In the genomic region with DNA sequence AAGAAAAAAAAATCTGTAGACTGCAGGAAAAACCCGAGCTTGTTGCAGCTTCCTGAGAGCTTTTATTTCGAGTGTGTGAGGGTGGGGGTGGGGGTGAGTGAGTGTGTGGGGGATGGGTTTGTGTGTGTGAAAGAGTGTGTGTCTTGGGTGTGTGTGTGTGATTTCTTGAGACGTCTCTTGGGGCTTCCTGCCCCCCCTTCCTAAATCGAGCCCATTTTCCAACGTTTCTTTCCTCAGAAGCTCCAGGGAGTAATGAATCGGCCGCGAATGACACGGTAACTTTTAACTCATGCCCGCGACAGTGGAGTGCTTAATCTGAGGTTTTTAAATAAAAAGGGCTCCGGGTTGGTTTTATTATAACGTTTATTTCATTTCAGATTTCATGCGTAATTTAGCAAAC, we compare ENCODE assay signal across 9 mouse cellular contexts. TPM values are rescaled to one million over a fixed set of nuclear protein-coding genes. Genes with fewer than 3 reads are reported as not detected.
DNase-seq lines count a peak whose midpoint lies in the region; ATAC-seq and TF ChIP-seq lines count a peak whose summit lies in the region.
"Had no signal": no experiment of that assay in that cellular context is flagged by ENCODE, and none has a peak within 500 bp of the region (broad histone marks: within the 10 kb centered on the region; RNA-seq: fewer than 3 reads in every experiment).

No protein-coding gene starts in this region.

- peaks cover 30% of the 10 kb centered on the region for H3K27me3 ChIP-seq in heart, embryonic 11.5 days (ENCODE audit: control insufficient read depth, insufficient read depth, low read length)
- peaks cover 2% of the 10 kb centered on the region; the same call in 1 of the 2 replicates for H3K27me3 ChIP-seq in hindbrain, embryonic 11.5 days (ENCODE audit: control insufficient read depth, insufficient read depth, low read length)
- peaks cover 32% of the 10 kb centered on the region for H3K27me3 ChIP-seq in midbrain, embryonic 10.5 days (ENCODE audit: low read depth, poor library complexity, severe bottlenecking)

- H3K36me3 ChIP-seq in heart, embryonic 11.5 days (ENCODE audit: control insufficient read depth, insufficient read depth, low read length) = no peaks in the 10 kb centered on the region
- peaks cover 4% of the 10 kb centered on the region for H3K36me3 ChIP-seq in hindbrain, embryonic 11.5 days (ENCODE audit: control insufficient read depth, insufficient read depth, low read length)
- peaks cover 25% of the 10 kb centered on the region for H3K36me3 ChIP-seq in midbrain, embryonic 10.5 days

- no peak for ATAC-seq in heart, embryonic 11.5 days (replicated peaks; ENCODE audit: insufficient number of reproducible peaks, low FRiP score, low TSS enrichment)
- ATAC-seq in hindbrain, embryonic 11.5 days (ENCODE audit: low FRiP score) = no peak
- no peak for ATAC-seq in megakaryocyte progenitor cell, adult 5-6 weeks (replicated peaks; ENCODE audit: poor library complexity)

- 2% methylated on average over 14 of the region's 14 CpGs for WGBS in heart, embryonic 11.5 days (ENCODE audit: insufficient replicate concordance)
- WGBS in hindbrain, embryonic 11.5 days = under 1% methylated on average over 14 of the region's 14 CpGs
- under 1% methylated on average over 14 of the region's 14 CpGs for WGBS in midbrain, embryonic 10.5 days

- H3K4me3 ChIP-seq in heart, embryonic 11.5 days (ENCODE audit: low read depth, low read length) = peak overlapping the region; percentile 77
- peak overlapping the region; percentile 75; the same call in 1 of the 2 replicates for H3K4me3 ChIP-seq in cortical plate, adult 2 months (ENCODE audit: insufficient read depth, low read length)
- peak overlapping the region; percentile 98 for H3K4me3 ChIP-seq in hindbrain, embryonic 11.5 days (ENCODE audit: low read depth, low read length)
- peak overlapping the region; percentile 98 for H3K4me3 ChIP-seq in midbrain, embryonic 10.5 days

- H3K4me2 ChIP-seq in heart, embryonic 11.5 days = peak overlapping the region; percentile 97
- peak overlapping the region; percentile 98 for H3K4me2 ChIP-seq in hindbrain, embryonic 11.5 days (replicated peaks; ENCODE audit: low read depth, low read length)

- H3K4me1 ChIP-seq in heart, embryonic 11.5 days (ENCODE audit: control insufficient read depth, insufficient read depth, low read length) = peaks cover 28% of the 10 kb centered on the region
- H3K4me1 ChIP-seq in cortical plate, adult 2 months (ENCODE audit: control insufficient read depth, insufficient read depth, low read length) = no peaks in the 10 kb centered on the region
- H3K4me1 ChIP-seq in hindbrain, embryonic 11.5 days (replicated peaks; ENCODE audit: control insufficient read depth, insufficient read depth, low read length) = peaks cover 17% of the 10 kb centered on the region
- H3K4me1 ChIP-seq in midbrain, embryonic 10.5 days = peaks cover 62% of the 10 kb centered on the region

- peak overlapping the region; percentile 88; the same call in 1 of the 2 replicates for H3K9ac ChIP-seq in heart, embryonic 11.5 days (ENCODE audit: low read depth, low read length)
- H3K9ac ChIP-seq in hindbrain, embryonic 11.5 days (ENCODE audit: low read depth, low read length) = peak overlapping the region; percentile 100; the same call in 1 of the 2 replicates

- no peak overlapping the region for H3K27ac ChIP-seq in heart, embryonic 11.5 days (ENCODE audit: low read depth, low read length)
- no peak overlapping the region for H3K27ac ChIP-seq in cortical plate, adult 2 months (ENCODE audit: insufficient read depth, low read length)
- H3K27ac ChIP-seq in hindbrain, embryonic 11.5 days (ENCODE audit: low read depth, low read length) = peak overlapping the region; percentile 99
- peak overlapping the region; percentile 96 for H3K27ac ChIP-seq in midbrain, embryonic 10.5 days (replicated peaks)

- no peak for DNase-seq in heart, postnatal 36 days
- DNase-seq in hindbrain, embryonic 11.5 days (ENCODE audit: low spot score) = peak; percentile 55
- DNase-seq in midbrain, embryonic 10.5 days (ENCODE audit: low spot score) = no peak
- no peak for DNase-seq in thymus, postnatal 0 days (ENCODE audit: low spot score)
- no peak for DNase-seq in gastrocnemius, postnatal 10 days
- DNase-seq: cerebellum, adult 9-10 months had no signal

- H3K9me3 ChIP-seq in heart, embryonic 11.5 days (replicated peaks; ENCODE audit: control insufficient read depth, low read length) = no peaks in the 10 kb centered on the region
- H3K9me3 ChIP-seq in hindbrain, embryonic 11.5 days (ENCODE audit: control insufficient read depth, low read length) = no peaks in the 10 kb centered on the region
- no peaks in the 10 kb centered on the region for H3K9me3 ChIP-seq in midbrain, embryonic 10.5 days (replicated peaks)

- no peak for TF ChIP-seq CTCF in cortical plate, adult 2 months (IDR thresholded peaks at IDR 0.05; ENCODE audit: extremely low read depth, insufficient read depth, low read length)

- intact Hi-C loops in heart, postnatal 36 days (cut with DNase I) = loop anchor here (2.0 to 10.0 kb wide), 4 partner anchors 139 to 599 kb away; no protein-coding TSS in a partner anchor

- no peak for TF ChIP-seq POLR2A in cortical plate, adult 2 months (IDR thresholded peaks at IDR 0.05; ENCODE audit: extremely low read depth, insufficient read depth, low read length)

RNA-seq across cellular contexts. Expression of a gene that starts 1.6 kb away (rescaled TPM):
- polyA plus RNA-seq in heart, embryonic 11.5 days (2014; fragmentation: Nextera tagmentation; extraction: Ambion mirVana) = 6.6 and 7.1 TPM in 2 replicates
- total RNA-seq in heart, postnatal 36 days (2021) = 10 to 100 TPM; 15.2 to 20.2 TPM
- polyA plus RNA-seq in cortical plate, adult 2 months (2012; rRNA removed) = 12.8 and 14.8 TPM in 2 replicates
- 41.9 and 42.5 TPM in 2 replicates for polyA plus RNA-seq in hindbrain, embryonic 11.5 days (2014; fragmentation: Nextera tagmentation; extraction: Ambion mirVana)
- 53.0 and 63.2 TPM in 2 replicates for polyA plus RNA-seq in midbrain, embryonic 10.5 days (2016; fragmentation: Nextera tagmentation; extraction: Ambion mirVana)
- polyA plus RNA-seq in thymus, postnatal 0 days (2015; fragmentation: Nextera tagmentation; extraction: Ambion mirVana) = 2.7 and 2.9 TPM in 2 replicates
- total RNA-seq in gastrocnemius, postnatal 10 days (2021) = 10 to 100 TPM; 19.6 to 30.4 TPM
- total RNA-seq in megakaryocyte progenitor cell, adult 5-6 weeks (2015) = 0.05 and 0.59 TPM in 2 replicates
- 0.04 and 0.51 TPM in 2 replicates for total RNA-seq in megakaryocyte progenitor cell, adult 5-6 weeks (2017)

Comparison
In these comparisons a context has a peak if more than half of its experiments do, and no peak if none do; other contexts are left out.
1. H3K27ac ChIP-seq: peak in hindbrain, embryonic 11.5 days (single experiment) and midbrain, embryonic 10.5 days (single experiment); none in heart, embryonic 11.5 days (single experiment) and cortical plate, adult 2 months (single experiment).
2. Peak in every context shown above with its lines, with median percentiles within 50 percentile points of each other: H3K4me3 ChIP-seq.